Mouse (Mus musculus): ENCODE data around the gene Gm20388.

DNA sequence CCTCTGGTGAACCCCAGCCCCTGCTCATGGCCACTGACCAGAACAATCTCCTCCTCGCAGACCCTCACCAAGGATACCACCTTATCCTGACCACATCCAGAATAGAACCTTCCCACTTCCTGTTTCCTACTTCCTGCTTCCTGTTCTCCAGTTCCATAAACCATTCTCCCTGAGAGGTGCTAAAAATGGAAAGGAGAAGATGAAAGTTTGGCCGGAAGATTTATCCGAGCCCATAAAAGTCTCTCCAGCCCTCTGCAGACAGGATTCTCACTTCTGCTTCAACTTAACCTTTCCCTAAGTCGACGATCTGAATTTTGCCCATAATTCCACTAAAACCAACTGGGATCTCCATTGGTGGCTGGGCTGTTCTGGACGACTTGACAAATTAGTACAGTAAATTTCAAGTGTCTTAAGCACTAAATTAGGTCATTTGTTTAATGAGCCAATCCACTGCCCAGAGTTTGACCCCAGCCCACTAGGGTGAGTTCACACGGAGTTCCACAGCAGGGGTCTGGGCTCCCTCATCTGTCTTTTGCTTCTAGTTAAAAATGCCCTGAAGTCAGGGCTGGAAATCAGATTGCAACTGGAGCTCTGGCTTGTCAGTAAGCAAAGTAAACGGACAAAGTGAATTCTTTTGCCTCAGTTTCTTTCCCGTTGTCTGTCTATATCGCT is 1391.5 kb downstream of the Gm20388 start:
- TF ChIP-seq POLR2A (IDR thresholded peaks at IDR 0.05; ENCODE audit: insufficient read depth, low read depth, low read length) (no peak), CTCF (IDR thresholded peaks at IDR 0.05; ENCODE audit: insufficient read depth, low read depth, low read length) (no peak)

Measured in olfactory bulb, adult 2 months (tissue).